Mouse (Mus musculus) left cerebral cortex, postnatal 4 days (tissue): Measurements from ENCODE around the gene Igsf23. TPM values are rescaled to one million over a fixed set of nuclear protein-coding genes. Genes with fewer than 3 reads are reported as not detected.
"Not testable (repeated sequence)": the region's sequence is repeated elsewhere in the genome, so short reads cannot be mapped to it uniquely, and the experiment has no call there.

Source experiments
- DNase-seq: peaks from one replicate; pipeline ENCODE4 v3.0.0-alpha.2; 2022
- intact Hi-C: fragments of 180-260 bp; cut with DNase I; formaldehyde crosslinking; loops from one replicate; pipeline ENCODE4 v1.15.1; 2025
- total RNA-seq, 2 experiments: library from RNA; stranded (reverse); gene quantifications; 2 replicates each; pipeline ENCODE4 v1.2.3; 2021

Gene Igsf23
- total RNA-seq, 2 experiments from 2014 or later, result not detected

DNA sequence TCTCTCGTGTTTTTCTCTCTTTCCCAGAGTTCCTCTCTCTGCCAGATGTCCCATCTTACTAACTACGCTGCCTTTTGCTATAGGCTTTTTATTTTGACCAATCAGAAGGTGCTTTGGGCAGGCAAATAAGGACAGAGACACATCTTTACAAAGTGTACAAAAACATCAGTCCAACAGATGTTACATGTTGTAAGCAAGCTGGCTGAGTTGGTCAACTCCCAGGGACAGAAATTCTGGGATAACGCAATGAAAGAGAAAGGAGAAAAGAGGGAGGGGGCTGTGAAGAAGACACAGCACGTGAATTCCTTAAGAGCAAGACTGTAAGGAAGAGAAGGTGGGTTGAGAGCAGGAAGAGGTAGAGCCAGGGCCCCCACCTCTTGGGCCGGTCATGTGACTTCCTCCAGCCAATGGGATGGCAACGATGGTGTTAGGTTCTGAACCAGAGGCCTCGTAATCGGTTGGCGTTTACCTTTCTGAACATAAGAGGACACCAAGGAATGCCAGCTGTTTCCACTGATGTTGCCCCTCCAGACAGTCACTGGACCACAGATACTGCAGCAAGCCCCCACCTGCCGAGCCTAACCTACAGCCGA is 13.2 kb downstream of the Igsf23 start:
- no peak for DNase-seq
- intact Hi-C loops, result no loop called here

- no peak for DNase-seq
- intact Hi-C loops, result no loop called here
These were observed 14.6 kb downstream of the Igsf23 start for GRCm38 (mm10) chr7:19935961-19936360.

- intact Hi-C loops, result no loop called here
- DNase-seq, result no peak
These were observed 15.3 kb downstream of the Igsf23 start for GRCm38 (mm10) chr7:19935171-19935751.

GRCm38 (mm10) chr7:19932877-19933809 is 17.4 kb downstream of the Igsf23 start:
- intact Hi-C loops, result no loop called here
- DNase-seq, result peak; percentile 36

DNA sequence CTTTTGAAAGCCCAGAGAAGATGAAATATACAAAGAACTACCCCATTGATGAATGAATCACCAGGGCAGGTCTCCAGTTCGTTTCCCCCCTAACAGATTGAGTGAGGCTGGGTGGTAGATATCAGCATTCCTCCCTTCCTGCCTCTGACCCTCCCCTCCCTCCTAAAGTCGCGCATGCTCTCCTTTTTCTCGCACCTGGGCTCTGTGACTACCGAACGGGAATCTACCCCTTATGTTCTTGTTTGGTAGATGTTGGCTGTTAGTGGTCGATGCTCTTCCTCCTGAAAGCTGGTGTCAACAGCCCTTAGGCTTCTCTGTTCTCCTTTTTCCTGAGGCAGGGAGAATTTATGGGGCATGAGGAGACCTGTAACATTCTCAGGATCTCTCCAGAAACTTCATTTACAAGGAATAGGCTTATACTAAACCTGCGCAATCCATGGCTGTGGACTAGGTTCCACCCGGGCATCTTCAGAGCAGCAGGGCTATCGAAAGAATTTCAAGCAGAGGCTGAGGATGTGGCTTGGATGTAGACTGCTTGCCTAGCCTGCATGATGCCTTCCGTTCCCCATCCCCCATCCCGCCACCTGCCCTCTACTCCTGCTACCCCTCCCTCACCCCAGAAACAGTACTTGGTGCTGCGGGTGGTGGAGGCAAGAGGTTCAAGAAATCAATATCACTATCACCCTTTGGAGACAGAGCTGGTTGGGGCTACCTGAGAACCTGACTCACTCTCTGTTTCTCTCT is 18.3 kb downstream of the Igsf23 start:
- no peak for DNase-seq

DNA sequence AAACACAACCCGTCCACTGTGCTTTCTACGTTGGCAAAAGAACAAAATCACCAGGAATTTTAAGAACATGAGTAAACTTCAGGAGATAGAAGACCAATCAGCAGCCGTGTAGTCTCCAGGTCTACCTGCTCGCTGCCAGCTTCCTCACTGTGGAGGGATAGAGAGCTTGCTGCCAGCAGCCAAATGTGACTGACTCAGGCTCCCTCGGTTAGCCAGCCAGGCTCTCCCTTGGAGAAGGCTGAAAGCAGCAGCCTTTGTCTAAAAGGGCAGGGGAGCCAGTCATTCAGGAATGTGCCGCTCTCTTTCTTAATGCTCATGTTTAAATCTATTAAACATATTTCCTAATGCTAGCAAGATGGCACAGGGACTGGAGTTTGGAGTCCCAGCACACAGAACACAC is 20.1 kb downstream of the Igsf23 start:
- DNase-seq, intact Hi-C loops: not testable (repeated sequence)

More for the DNA sequence above, 18.3 kb downstream of the Igsf23 start:
- intact Hi-C loops, result no loop called here

DNA sequence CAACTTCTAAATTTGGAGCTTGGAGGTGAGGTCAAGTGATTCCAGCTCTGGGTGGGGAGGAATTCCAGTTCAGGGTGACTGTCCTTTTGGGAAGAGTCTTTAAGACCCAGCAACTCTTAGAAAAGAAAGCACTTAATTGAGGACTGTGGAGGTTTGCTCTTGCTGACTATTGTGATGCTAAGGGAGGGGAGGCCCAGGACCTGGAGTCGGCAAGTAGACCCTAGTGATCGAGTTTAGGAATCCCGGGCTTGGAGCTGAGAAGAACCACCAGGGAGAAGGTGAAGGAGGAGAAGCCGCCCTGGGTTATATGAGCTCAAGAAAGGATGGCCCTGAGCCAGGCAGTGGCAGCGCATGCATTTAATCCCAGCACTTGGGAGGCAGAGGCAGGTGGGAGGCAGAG is 22.1 kb downstream of the Igsf23 start:
- intact Hi-C loops, result no loop called here

DNA sequence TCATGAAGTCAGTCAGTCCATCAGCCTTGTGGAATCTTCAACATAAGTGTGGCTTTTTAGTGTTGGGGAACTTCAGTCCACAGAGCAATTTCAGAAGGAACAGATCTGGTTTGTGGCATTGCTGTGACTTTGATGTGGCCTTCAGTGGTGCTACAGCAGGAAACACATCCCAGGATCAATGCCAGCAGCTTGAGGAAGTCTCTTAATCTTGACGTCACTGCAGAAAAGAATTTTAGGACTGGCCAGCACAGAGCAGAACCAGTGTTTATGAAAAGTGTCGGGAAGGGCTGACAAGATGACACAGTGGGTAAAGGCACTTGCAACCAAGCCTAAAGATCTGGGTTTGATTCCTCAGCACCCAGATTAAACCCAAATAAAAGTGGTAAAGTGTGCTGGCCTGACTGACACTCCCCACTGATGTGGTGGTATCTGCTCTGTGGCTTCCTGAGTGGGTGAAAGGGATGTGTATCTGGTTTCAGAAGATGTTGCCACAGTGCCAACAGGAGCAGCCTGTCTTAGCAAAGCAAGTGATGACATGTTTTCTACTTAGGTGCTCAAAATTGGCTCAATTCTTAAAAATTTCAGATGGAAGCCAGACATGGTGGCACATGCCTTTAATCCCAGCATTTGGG is 23.6 kb downstream of the Igsf23 start:
- DNase-seq, result no peak
- intact Hi-C loops, result no loop called here

More for the DNA sequence above, 22.1 kb downstream of the Igsf23 start:
- no peak for DNase-seq

DNA sequence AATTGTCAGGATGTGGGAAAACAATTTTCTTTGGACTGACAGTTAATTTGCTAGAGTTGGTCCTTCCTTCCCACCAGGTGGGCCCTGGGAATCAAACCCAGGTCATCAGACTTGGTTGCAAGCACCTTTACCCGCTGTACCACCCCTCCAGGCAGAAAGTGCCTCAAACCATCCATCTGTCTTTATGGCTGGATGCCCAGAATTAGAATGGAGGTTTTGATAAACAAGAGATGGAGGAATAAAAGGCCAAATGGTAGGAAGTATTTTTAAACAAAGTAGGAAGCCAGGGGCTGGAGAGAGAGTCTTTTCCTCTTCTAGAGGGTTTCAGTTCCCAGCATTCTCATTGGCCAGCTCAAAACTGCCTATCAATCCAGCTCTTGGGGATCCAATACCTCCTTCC is 25.2 kb downstream of the Igsf23 start:
- no peak for DNase-seq
- intact Hi-C loops, result no loop called here

DNA sequence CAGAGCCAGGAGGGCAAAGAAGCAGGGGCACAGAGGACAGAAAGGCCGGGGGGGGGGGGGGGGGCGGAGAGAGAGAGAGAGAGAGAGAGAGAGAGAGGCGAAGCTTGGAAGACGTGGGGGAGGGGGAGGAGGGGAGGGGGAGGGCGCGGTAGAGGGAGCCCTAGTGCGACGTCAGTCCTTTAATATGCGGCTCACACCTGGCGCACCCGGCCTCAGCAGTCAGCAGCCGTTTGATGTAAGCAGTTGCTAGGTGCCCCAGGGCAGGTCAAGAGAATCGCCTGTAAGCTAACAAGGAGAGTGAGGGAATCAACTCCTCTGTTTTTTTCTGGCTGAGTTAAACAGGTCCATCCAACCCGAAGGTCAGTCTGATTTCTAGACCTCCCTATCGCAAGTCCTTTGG is 26.8 kb downstream of the Igsf23 start:
- no peak for DNase-seq
- intact Hi-C loops, result loop anchor here (5.0 kb wide), 1 partner anchor 34 kb away; no protein-coding TSS in a partner anchor

DNA sequence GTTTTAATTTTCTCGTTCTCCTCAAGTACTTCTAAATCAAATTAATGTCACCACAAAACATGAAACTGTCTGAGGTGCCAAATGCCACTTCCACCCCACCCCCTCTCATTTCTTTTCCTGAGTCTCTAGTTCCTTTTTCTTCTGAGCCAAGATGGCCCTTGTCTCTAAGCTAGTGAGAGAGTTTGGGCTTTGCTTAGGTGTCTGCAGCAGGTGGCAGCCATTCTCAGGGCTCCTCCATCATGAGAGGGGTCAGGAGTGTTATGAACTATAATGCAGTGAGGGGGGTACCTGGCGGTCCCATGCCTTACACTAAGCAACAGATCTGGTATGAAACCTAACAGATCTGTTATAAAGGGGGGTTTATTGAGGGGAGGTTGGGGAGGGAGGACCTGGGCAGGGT is 27.2 kb downstream of the Igsf23 start:
- intact Hi-C loops, result loop anchor here (5.0 kb wide), 1 partner anchor 34 kb away; no protein-coding TSS in a partner anchor
- no peak for DNase-seq

DNA sequence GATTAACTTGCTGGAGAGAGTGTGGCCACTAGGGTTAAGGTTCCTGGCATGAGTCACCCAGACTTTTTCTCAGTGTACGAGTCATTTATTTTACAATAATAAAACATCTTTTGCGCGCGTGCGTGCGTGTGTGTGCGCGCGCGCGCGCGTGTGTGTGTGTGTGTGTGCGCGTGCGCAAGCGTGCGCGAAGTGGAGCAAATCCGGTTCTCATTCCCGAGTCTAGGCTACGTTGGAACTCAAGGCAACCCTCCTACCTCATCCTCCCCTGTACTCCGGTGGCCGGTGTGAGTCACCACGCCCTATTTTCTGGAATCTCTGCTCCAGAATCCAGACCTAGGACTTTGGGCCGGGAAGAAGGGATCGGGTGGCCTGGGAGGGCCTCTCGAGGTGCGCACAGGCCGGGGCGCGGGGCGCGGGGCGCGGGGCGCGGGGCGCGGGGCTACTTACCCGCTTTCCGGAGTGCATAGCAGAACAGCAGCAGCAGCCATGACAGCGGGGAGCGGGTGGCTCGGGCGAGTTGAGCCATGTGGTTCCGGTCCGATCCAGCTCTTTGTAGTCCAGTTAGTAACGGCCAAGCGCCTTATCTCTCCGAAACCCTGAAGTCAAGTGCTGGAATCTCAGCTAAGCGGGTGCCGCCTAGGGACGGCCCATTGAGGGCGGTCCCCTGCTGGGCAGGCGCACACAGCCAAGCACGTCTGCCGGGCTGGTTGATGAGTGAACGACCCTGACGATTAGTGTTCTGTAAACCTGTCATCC is 29.9 kb downstream of the Igsf23 start, which contains the start of gene Pvr:
Gene Pvr (minus strand): TSS at position 655 of the 756 bp plus-strand sequence.
- intact Hi-C loops, result loop anchor here (5.0 kb wide), 1 partner anchor 37 kb away; no protein-coding TSS in a partner anchor
- DNase-seq, result peak; percentile 38

GRCm38 (mm10) chr7:19920166-19920505 is 30.4 kb downstream of the Igsf23 start:
- intact Hi-C loops, result loop anchor here (5.0 kb wide), 1 partner anchor 37 kb away; no protein-coding TSS in a partner anchor
- DNase-seq, result no peak

DNA sequence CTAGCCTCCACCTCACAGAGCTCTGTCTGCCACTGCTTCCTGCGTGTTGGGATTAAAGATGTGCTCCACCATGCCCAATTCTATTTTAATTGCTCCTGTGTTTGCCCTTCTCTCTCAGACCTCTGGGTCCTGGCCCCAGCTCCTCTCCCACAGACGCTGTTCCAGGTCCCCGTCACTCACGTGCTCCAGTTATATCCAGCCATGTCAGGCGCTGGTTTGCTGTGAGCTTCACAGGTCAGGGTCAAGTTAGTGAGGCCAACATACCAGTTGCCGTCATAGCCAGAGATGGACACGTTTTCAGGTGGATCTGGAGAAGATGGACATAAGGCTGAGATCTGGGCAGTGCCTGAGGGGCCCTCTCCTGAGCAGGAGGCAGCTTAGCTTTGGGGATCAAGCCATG is 36.0 kb downstream of the Igsf23 start:
- intact Hi-C loops, result no loop called here
- DNase-seq, result no peak

DNA sequence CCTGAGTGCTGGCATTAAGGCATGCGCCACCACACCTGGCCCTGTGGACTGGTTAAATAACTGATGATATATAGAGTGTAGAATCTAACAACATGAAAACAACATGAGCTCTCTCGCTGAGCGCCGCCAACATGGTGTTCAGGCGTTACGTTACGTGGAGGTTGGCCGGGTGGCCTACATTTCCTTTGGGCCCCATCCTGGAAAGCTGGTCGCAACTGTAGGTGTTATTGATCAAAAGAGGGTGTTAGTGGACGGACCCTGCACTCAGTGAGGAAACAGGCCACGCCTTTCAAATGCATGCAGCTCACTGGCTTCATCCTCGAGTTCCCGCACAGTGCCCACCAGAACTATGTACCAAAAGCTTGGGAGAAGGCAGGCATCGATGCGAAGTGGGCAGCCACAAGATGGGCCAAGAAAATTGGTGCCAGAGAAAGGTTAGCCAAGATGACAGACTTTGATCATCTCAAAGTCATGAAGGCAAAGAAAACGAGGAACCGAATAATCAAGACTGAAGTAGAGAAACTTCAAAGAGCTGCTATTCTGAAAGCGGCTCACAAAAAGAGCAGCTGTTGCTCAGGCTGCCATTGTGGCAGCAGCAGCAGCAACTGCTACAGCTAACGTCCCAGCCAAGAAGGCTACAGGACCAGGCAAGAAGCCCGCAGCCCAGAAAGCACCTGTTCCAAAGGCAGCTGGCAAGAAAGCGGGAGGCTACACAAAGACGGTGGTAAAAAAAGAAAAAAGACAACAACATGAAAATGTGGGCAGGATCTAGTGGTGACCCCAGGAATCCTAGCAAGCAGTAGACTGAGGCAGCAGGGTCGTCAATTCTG is 38.6 kb downstream of the Igsf23 start:
- no peak for DNase-seq
- intact Hi-C loops, result no loop called here

- no peak for DNase-seq
- intact Hi-C loops, result no loop called here
These were observed 39.3 kb downstream of the Igsf23 start for GRCm38 (mm10) chr7:19911292-19911658.

- intact Hi-C loops, result no loop called here
- peak; percentile 79 for DNase-seq
These were observed 39.9 kb downstream of the Igsf23 start for GRCm38 (mm10) chr7:19910421-19911291.

DNA sequence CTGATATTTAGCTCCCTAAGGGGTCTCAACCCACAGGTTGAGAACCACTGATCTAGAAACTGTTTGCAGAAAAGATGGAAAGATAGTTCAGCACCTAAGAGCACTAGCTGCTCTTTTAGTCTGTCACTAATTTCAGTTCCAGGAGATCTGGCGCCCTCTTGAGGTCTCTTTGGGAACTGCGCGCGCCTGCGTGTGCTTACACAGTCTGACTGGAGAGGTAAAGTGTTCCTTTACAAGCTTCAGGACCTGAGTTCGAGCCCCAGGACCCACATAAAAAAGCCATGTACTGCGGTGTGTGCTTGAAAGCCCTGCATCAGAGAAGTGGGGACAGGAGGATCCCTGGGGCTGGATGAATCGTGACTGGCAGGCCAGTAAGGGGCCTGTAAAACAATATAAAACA is 60.7 kb downstream of the Igsf23 start:
- intact Hi-C loops, result no loop called here
- DNase-seq, result peak; percentile 21
